Mouse (Mus musculus) adrenal gland, postnatal 25 days (tissue): Measurements from ENCODE around the gene Serpina3i. TPM values are rescaled to one million over a fixed set of nuclear protein-coding genes. Genes with fewer than 3 reads are reported as not detected.

ENCODE experiments used
- DNase-seq: peaks from one replicate; pipeline ENCODE4 v3.0.0; 2021; ENCODE audit warnings: mixed read lengths
- total RNA-seq: library from RNA; stranded (reverse); gene quantifications from 2 replicates; pipeline ENCODE4 v1.2.3, GENCODE M21; 2021

Serpina3i gene
- total RNA-seq, 1 experiment from 2014 or later: not detected

DNA sequence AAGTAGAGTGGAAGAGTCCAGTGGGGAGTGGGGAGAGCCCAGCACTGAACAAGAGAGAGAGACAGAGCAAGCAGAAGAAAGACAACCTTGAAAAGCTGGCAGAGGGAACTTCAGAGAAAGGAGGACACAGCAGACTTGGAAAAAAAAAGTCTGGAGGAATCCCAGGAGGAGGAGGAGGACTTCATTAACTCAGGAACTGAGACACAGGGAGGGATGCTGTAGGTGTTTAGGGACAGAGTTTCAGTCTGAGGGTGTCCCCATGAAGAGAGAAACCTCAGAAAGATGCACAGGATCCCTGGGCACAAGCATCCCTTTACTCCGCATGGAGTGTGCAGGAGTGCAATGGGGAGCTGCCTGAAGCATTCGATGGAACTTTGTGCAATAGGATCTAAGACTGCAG lies 35.1 kb downstream of the Serpina3i start:
- no peak for DNase-seq

GRCm38 (mm10) chr12:104305991-104306390 lies 43.1 kb downstream of the Serpina3i start:
- DNase-seq: no peak

DNA sequence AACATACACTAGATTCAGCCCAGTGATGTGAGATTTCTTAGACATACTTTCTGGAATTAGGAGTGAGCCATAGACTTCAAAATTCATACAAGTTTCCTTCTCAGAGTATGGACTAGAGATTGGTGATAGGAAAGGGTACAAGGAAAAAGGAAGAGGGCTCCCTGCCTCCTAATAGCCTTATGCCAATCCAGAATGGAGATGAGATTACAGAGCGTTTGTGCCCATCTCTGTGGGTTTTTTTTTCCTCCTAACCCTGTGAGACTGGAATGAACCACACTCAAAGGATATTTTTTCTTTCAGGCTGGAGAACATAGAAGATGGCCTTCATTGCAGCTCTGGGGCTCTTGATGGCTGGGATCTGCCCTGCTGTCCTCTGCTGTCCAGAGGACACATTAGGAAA lies 51.3 kb downstream of the Serpina3i start, which contains the start of gene Serpina3j:
Serpina3j (plus strand) TSS at position 301 of the 400 bp plus-strand sequence.
- DNase-seq: no peak

Other genes with a start within 250 kb of the Serpina3i start
- not detected in 2 replicates for gene Serpina9, start 249.4 kb upstream of the Serpina3i start, total RNA-seq
- 0.12 and 0.24 TPM in 2 replicates for gene Serpina12, start 218.7 kb upstream of the Serpina3i start, total RNA-seq
- gene Serpina5, start 162.0 kb upstream of the Serpina3i start, total RNA-seq: not detected in 2 replicates
- gene Serpina3a, start 150.4 kb upstream of the Serpina3i start, total RNA-seq: not detected in 2 replicates
- 0.18 TPM in 1 of 2 replicates, not detected in the other for gene Serpina3b, start 135.1 kb upstream of the Serpina3i start, total RNA-seq
- 8.4 and 13.2 TPM in 2 replicates for gene Serpina3c, start 109.3 kb upstream of the Serpina3i start, total RNA-seq
- gene Serpina3f, start 48.6 kb upstream of the Serpina3i start, total RNA-seq: 0.15 TPM in 1 of 2 replicates, not detected in the other
- 2.6 TPM in 2 replicates for gene Serpina3g, start 26.9 kb upstream of the Serpina3i start, total RNA-seq
- not detected in 2 replicates for gene Serpina3j, start 51.4 kb downstream of the Serpina3i start, total RNA-seq
- gene Serpina3k, start 75.4 kb downstream of the Serpina3i start, total RNA-seq: 1.2 and 103 TPM in 2 replicates
- gene Serpina3m, start 75.4 kb downstream of the Serpina3i start, total RNA-seq: 0.64 and 8.5 TPM in 2 replicates
- gene Serpina3n, start 143.6 kb downstream of the Serpina3i start, total RNA-seq: 3.0 and 8.9 TPM in 2 replicates
- not detected in 2 replicates for gene Gsc, start 210.2 kb downstream of the Serpina3i start, total RNA-seq